Mouse (Mus musculus) cerebellum, adult 2 months (tissue): ENCODE measurements around the gene Olfr101.

Source experiments
- CTCF ChIP-seq: fragments of 200-500 bp; IDR thresholded peaks from 2 replicates; pipeline ENCODE4 v1.5.1; 2011; ENCODE audit warnings: low read depth, mild to moderate bottlenecking, control low read depth, low read length, moderate library complexity, borderline replicate concordance; ENCODE audit not compliant: insufficient read depth
- POLR2A ChIP-seq: fragments of 200-500 bp; IDR thresholded peaks from 2 replicates; pipeline ENCODE4 v1.6.1; 2011; ENCODE audit warnings: low read length, control low read depth, borderline replicate concordance; ENCODE audit not compliant: insufficient read depth

DNA sequence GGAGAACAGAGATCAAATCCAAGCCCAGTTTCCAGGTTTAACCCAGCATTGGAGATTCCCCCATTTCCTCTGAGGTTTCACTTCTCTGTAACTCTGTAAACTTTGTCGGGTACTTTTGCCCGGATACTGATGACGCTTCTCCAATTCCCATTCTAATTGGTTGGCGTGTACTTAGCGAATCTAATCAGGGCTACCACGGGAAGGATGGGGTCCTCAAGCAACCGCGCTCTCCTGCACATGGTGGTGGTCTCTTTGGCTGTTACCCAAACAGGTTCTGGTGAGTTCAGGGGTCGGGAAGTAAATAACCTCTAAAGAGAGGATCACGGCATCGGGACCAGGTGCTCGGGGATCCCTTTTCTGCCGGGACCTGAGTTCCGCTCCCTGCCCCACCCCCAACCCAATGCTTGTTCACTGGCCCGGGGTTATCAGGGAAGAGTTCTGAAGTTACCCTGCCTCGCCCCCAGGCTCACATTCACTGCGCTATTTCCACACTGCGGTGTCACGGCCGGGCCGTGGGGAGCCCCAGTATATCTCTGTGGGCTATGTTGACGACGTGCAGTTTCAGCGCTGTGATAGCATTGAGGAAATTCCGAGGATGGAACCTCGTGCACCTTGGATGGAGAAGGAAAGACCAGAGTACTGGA, 33.9 kb downstream of the Olfr101 start, which contains the start of gene H2-M3:
- TF ChIP-seq CTCF: no peak
- TF ChIP-seq POLR2A: no peak
